Comparison of ENCODE assay signal across 9 mouse cellular contexts in the genomic region with DNA sequence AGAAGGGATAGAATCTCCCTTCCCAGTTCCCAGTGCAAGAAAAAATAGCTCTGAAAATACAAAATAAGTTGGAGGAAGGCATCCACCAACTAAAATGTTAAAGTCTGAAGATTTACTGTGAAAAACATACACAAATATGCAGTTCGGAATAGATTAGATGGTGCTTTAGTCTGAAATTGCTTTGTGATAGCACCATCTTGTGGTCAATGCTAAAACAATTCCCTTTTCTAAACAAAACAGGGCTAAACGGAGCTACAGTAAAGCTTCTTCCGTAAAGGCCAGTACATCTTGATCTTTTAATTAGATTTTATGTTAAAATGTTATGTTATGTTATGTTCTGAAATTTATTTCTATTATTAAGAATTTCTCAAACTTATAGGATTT.
A peak's percentile ranks its signal among the peaks of the same experiment; 100 is the strongest.
DNase-seq lines count a peak whose midpoint lies in the region; ATAC-seq and TF ChIP-seq lines count a peak whose summit lies in the region.
"Had no signal": no experiment of that assay in that cellular context is flagged by ENCODE, and none has a peak within 500 bp of the region (broad histone marks: within the 10 kb centered on the region; RNA-seq: fewer than 3 reads in every experiment).

No protein-coding gene starts in this region.

- no peaks in the 10 kb centered on the region for H3K36me3 ChIP-seq in lung, embryonic 14.5 days (ENCODE audit: insufficient read depth)
- no peaks in the 10 kb centered on the region for H3K36me3 ChIP-seq in forebrain, postnatal 0 days (ENCODE audit: insufficient read depth)
- no peaks in the 10 kb centered on the region for H3K36me3 ChIP-seq in neural tube, embryonic 13.5 days
- H3K36me3 ChIP-seq in thymus, adult 2 months (ENCODE audit: control insufficient read depth, insufficient read depth, low read length): no peaks in the 10 kb centered on the region
- H3K36me3 ChIP-seq: liver, embryonic 13.5 days had no signal

- WGBS in lung, embryonic 14.5 days: 15% methylated on average over 3 of the region's 3 CpGs
- WGBS in forebrain, postnatal 0 days: 4% methylated on average over 3 of the region's 3 CpGs
- 30% methylated on average over 3 of the region's 3 CpGs for WGBS in neural tube, embryonic 13.5 days
- WGBS in thymus, adult 2 months: 32% methylated on average over 3 of the region's 3 CpGs

- peak; percentile 89 for ATAC-seq in frontal cortex, adult (ENCODE audit: low TSS enrichment)
- peak; percentile 54; the same call in 1 of the 2 replicates for ATAC-seq in lung, embryonic 14.5 days (ENCODE audit: insufficient read depth)
- ATAC-seq in forebrain, postnatal 0 days: peak; percentile 78
- ATAC-seq in neural tube, embryonic 13.5 days (ENCODE audit: low read depth): no peak

- H3K27me3 ChIP-seq in lung, embryonic 14.5 days (ENCODE audit: insufficient read depth, low read length): no peaks in the 10 kb centered on the region
- no peaks in the 10 kb centered on the region for H3K27me3 ChIP-seq in forebrain, postnatal 0 days (ENCODE audit: insufficient read depth, low read length)
- H3K27me3 ChIP-seq in neural tube, embryonic 13.5 days: no peaks in the 10 kb centered on the region
- no peaks in the 10 kb centered on the region for H3K27me3 ChIP-seq in thymus, adult 2 months (ENCODE audit: control insufficient read depth, insufficient read depth, low read length)
- H3K27me3 ChIP-seq: liver, embryonic 13.5 days had no signal

- H3K4me1 ChIP-seq in lung, embryonic 14.5 days (ENCODE audit: insufficient read depth): no peaks in the 10 kb centered on the region
- H3K4me1 ChIP-seq in forebrain, postnatal 0 days (ENCODE audit: insufficient read depth): no peaks in the 10 kb centered on the region
- H3K4me1 ChIP-seq in neural tube, embryonic 13.5 days (replicated peaks): no peaks in the 10 kb centered on the region
- H3K4me1 ChIP-seq in thymus, adult 2 months (replicated peaks; ENCODE audit: control insufficient read depth, insufficient read depth, low read length): no peaks in the 10 kb centered on the region
- H3K4me1 ChIP-seq: liver, embryonic 13.5 days had no signal

- peak overlapping the region; percentile 38 for H3K4me2 ChIP-seq in lung, embryonic 14.5 days
- H3K4me2 ChIP-seq in forebrain, postnatal 0 days (ENCODE audit: low read depth): peak overlapping the region; percentile 47
- peak overlapping the region; percentile 39 for H3K4me2 ChIP-seq in neural tube, embryonic 13.5 days
- H3K4me2 ChIP-seq: liver, embryonic 13.5 days had no signal

- no peak overlapping the region for H3K27ac ChIP-seq in lung, embryonic 14.5 days (ENCODE audit: low read depth)
- H3K27ac ChIP-seq in forebrain, postnatal 0 days (ENCODE audit: low read depth, low read length): no peak overlapping the region
- H3K27ac ChIP-seq in neural tube, embryonic 13.5 days (replicated peaks): no peak overlapping the region
- H3K27ac ChIP-seq in thymus, adult 2 months (ENCODE audit: control insufficient read depth, insufficient read depth, low read length): no peak overlapping the region
- H3K27ac ChIP-seq: liver, embryonic 13.5 days had no signal

- H3K9ac ChIP-seq in lung, embryonic 14.5 days: no peak overlapping the region
- peak overlapping the region; percentile 31; the same call in 1 of the 2 replicates for H3K9ac ChIP-seq in forebrain, postnatal 0 days
- H3K9ac ChIP-seq in neural tube, embryonic 13.5 days: no peak overlapping the region
- H3K9ac ChIP-seq: liver, embryonic 13.5 days had no signal

- TF ChIP-seq CTCF in lung, embryonic 14.5 days (IDR thresholded peaks at IDR 0.05; ENCODE audit: low read depth): peak; percentile 70
- peak; percentile 81 for TF ChIP-seq CTCF in forebrain, postnatal 0 days (IDR thresholded peaks at IDR 0.05; ENCODE audit: low read depth)
- TF ChIP-seq CTCF in thymus, adult 2 months (IDR thresholded peaks at IDR 0.05; ENCODE audit: borderline replicate concordance, control insufficient read depth, extremely low read depth, insufficient read depth, low read length, poor library complexity): no peak

- no peak for TF ChIP-seq POLR2A in thymus, adult 2 months (IDR thresholded peaks at IDR 0.05; ENCODE audit: control insufficient read depth, extremely low read depth, insufficient read depth, low read length, poor library complexity)

- no peaks in the 10 kb centered on the region for H3K9me3 ChIP-seq in lung, embryonic 14.5 days (ENCODE audit: low read depth, low read length)
- H3K9me3 ChIP-seq in forebrain, postnatal 0 days (ENCODE audit: low read length): no peaks in the 10 kb centered on the region
- no peaks in the 10 kb centered on the region for H3K9me3 ChIP-seq in neural tube, embryonic 13.5 days
- H3K9me3 ChIP-seq: liver, embryonic 13.5 days had no signal

- DNase-seq in frontal cortex, postnatal 25 days (ENCODE audit: low spot score in 2 of 2): no peak
- peak; percentile 78 for DNase-seq in lung, embryonic 14.5 days
- DNase-seq in lung, postnatal 4 days: no peak
- DNase-seq in forebrain, postnatal 0 days: peak; percentile 74
- DNase-seq in thymus, adult 2 months: no peak
- no peak for DNase-seq in T-cell, adult 2 months (ENCODE audit: low spot score)
- DNase-seq: liver, embryonic 13.5 days had no signal

- peak overlapping the region; percentile 0; the same call in 1 of the 2 replicates for H3K4me3 ChIP-seq in lung, embryonic 14.5 days (ENCODE audit: low read depth, low read length)
- H3K4me3 ChIP-seq in forebrain, postnatal 0 days (ENCODE audit: low read depth, low read length): peak overlapping the region; percentile 28
- peak overlapping the region; percentile 18 for H3K4me3 ChIP-seq in neural tube, embryonic 13.5 days
- H3K4me3 ChIP-seq in thymus, adult 2 months (ENCODE audit: control insufficient read depth, insufficient read depth, low read length): no peak overlapping the region
- H3K4me3 ChIP-seq: liver, embryonic 13.5 days had no signal

Comparison
In these comparisons a context has a peak if more than half of its experiments do, and no peak if none do; other contexts are left out.
1. DNase-seq: peak in lung, embryonic 14.5 days (single experiment) and forebrain, postnatal 0 days (single experiment); none in frontal cortex, postnatal 25 days (0 of 2), lung, postnatal 4 days (0 of 2), thymus, adult 2 months (single experiment) and T-cell, adult 2 months (single experiment).
2. Peak in every context shown above with its lines, with median percentiles within 50 percentile points of each other: H3K4me2 ChIP-seq.